Mouse (Mus musculus) kidney, postnatal 0 days (tissue): ENCODE data around the gene Ggps1. TPM values are rescaled to one million over a fixed set of nuclear protein-coding genes. Genes with fewer than 3 reads are reported as not detected.
"Not testable (repeated sequence)": the region's sequence is repeated elsewhere in the genome, so short reads cannot be mapped to it uniquely, and the experiment has no call there.

Experiments used
- ATAC-seq: fragments of 200-750 bp; cut with Nextera tagmentation; replicated peaks from 2 replicates; pipeline ENCODE4 v1.8.0; 2017; ENCODE audit warnings: low read depth, moderate number of reproducible peaks, moderate TSS enrichment, moderate library complexity; ENCODE audit not compliant: low FRiP score
- DNase-seq: peaks from one replicate; pipeline ENCODE4 v3.0.0-alpha.2; 2016; ENCODE audit warnings: low spot score
- H3K27ac ChIP-seq: fragments of 300-500 bp; sonication (generic); 2 replicates; pipeline ENCODE4 v1.5.1; 2014; ENCODE audit warnings: mild to moderate bottlenecking
- H3K27me3 ChIP-seq: fragments of 300-500 bp; sonication (generic); 2 replicates; pipeline ENCODE4 v1.6.1; 2014; ENCODE audit warnings: low read length, mixed read lengths; ENCODE audit not compliant: insufficient read depth
- H3K36me3 ChIP-seq: fragments of 300-500 bp; sonication (generic); 2 replicates; pipeline ENCODE4 v1.6.1; 2014; ENCODE audit warnings: low read length, mixed read lengths; ENCODE audit not compliant: insufficient read depth
- H3K4me1 ChIP-seq: fragments of 300-500 bp; sonication (generic); replicated peaks from 2 replicates; pipeline ENCODE4 v1.6.1; 2014; ENCODE audit warnings: antibody characterized with exemption, low read length, mixed read lengths; ENCODE audit not compliant: insufficient read depth
- H3K4me2 ChIP-seq: fragments of 300-500 bp; sonication (generic); 2 replicates; pipeline ENCODE4 v1.6.1; 2014; ENCODE audit warnings: mild to moderate bottlenecking, low read length, moderate library complexity, mixed read lengths
- H3K4me3 ChIP-seq: fragments of 300-500 bp; sonication (generic); replicated peaks from 2 replicates; pipeline ENCODE4 v1.5.1; 2014; ENCODE audit warnings: low read depth, low read length
- H3K9ac ChIP-seq: fragments of 300-500 bp; sonication (generic); 2 replicates; pipeline ENCODE4 v1.6.1; 2014; ENCODE audit warnings: low read depth, low read length
- H3K9me3 ChIP-seq: fragments of 300-500 bp; sonication (generic); replicated peaks from 2 replicates; pipeline ENCODE4 v1.6.1; 2016; ENCODE audit warnings: low read length, inconsistent platforms, mixed read lengths
- CTCF ChIP-seq: IDR thresholded peaks from 2 replicates; pipeline ENCODE4 v1.5.1; 2016; ENCODE audit warnings: antibody characterized with exemption, low read depth, mild to moderate bottlenecking, moderate library complexity
- WGBS: fragments of 180-500 bp; shearing (Covaris S2); extraction: QIAGEN DNeasy Blood & Tissue Kit; methylation state at CpG from one replicate; pipeline ENCODE4 v1.1.7; 2014; 5-methylcytosine and 5-hydroxymethylcytosine counted together
- polyA plus RNA-seq: library from polyadenylated mRNA; unstranded; fragments of >200 nt; fragmentation: Nextera tagmentation; extraction: Ambion mirVana; gene quantifications from 2 replicates; pipeline ENCODE4 v1.2.1, GENCODE M21; 2015

Gene Ggps1
- polyA plus RNA-seq, 1 experiment from 2014 or later, result 48.0 TPM

DNA sequence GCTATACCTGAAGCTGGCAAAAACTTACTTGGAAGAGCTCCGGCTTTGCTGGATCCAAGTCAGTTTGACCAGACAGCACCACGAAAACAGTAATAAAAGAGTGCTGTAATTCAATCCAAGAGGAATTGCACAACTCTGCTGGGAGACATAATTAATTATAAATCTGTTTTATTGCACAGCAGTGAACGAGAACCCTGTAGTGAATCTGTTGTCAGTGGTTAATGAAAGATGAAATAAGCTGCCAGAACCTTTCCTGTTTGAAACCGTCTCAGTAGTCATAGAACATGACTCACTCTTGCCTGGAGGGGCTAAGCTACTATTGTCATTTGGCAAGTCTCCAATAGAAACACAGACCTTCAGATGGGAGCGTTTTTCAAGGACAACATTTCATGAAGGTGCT is 23.1 kb downstream of the Ggps1 start:
- H3K9ac ChIP-seq, result peak overlapping the region; percentile 73
- peak overlapping the region; percentile 95 for H3K27ac ChIP-seq
- WGBS, result 5% methylated on average over 5 of the region's 5 CpGs
- H3K4me1 ChIP-seq, result 0 out of 2 replicates have a peak, but pooled peaks cover 4% of the 10 kb centered on the region
- H3K36me3 ChIP-seq, result no peaks in the 10 kb centered on the region
- DNase-seq, result peak; percentile 85
- peak overlapping the region; percentile 83 for H3K4me2 ChIP-seq
- peak; percentile 68 for ATAC-seq
- no peaks in the 10 kb centered on the region for H3K27me3 ChIP-seq
- TF ChIP-seq CTCF, result no peak
- H3K4me3 ChIP-seq, result peak overlapping the region; percentile 64
- H3K9me3 ChIP-seq, result no peaks in the 10 kb centered on the region

DNA sequence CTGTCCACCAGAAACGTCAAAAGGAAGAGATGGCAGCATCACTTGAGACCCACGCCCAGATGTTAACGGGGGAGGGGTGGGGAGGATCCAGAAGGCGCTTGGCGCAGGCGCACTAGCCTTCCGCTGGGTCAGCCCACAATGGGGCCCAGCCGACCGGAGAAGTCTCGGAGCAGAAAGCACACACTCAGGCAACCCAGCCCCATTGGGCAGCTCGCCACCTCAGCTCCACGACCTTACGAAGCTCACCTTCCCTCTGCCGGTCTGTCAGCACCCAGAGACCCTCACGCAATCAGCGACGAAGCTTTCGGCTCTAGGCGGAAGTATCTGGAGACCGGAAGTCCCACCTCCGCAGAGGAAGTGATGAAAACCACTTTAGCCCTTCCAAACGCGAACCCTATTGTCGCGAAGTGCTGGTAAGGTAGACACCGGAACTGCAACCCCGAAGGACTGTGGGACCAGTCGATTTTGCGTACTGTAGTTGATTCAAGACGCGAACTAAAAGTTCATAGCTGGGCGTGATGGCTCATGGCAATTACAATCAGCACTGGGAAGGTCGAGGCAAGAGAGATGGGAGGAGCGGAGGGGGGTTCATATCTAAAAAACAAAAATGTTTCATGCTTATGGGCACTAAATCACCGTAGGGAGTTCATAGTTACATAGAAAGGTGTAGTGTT is 23.9 kb downstream of the Ggps1 start, which contains the start of gene Tbce:
TSS of gene Tbce (minus strand) at position 347 of the 674 bp plus-strand sequence.
- TF ChIP-seq CTCF, result no peak; the same call in 1 of the 2 replicates
- H3K4me1 ChIP-seq, result 0 out of 2 replicates have a peak, but pooled peaks cover 4% of the 10 kb centered on the region
- peak within 1 kb of the TSS; percentile 95 for H3K27ac ChIP-seq
- ATAC-seq, result peak; percentile 94
- H3K27me3 ChIP-seq, result no peaks in the 10 kb centered on the region
- no peaks in the 10 kb centered on the region for H3K36me3 ChIP-seq
- under 1% methylated on average over 35 of the region's 35 CpGs for WGBS
- H3K9me3 ChIP-seq, result no peaks in the 10 kb centered on the region
- peak within 1 kb of the TSS; percentile 83 for H3K4me2 ChIP-seq
- DNase-seq, result peak; percentile 92
- peak within 1 kb of the TSS; percentile 73 for H3K9ac ChIP-seq
- peak within 1 kb of the TSS; percentile 64 for H3K4me3 ChIP-seq

DNA sequence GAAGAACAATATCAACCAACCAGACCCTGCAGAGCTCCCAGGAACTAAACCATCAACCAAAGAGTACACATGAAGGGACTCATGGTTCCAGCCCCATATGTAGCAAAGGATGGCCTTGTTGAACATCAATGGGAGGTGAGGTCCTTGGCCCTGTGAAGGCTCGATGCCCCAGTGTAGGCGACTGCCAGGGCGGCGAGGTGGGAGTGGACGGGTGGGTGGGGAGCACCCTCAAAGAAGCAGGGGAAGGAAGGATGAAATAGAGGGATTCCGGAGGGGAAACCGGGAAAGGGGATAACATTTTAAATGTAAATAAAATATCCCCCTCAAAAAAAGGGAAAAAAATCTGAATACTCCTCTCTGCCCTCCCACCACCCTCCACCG is 24.4 kb downstream of the Ggps1 start:
- 4% methylated on average over 8 of the region's 8 CpGs for WGBS
- no peak for TF ChIP-seq CTCF
- Histone ChIP-seq H3K4me1 (0 out of 2 replicates have a peak, but pooled peaks cover 4% of the 10 kb centered on the region), H3K9me3 (no peaks in the 10 kb centered on the region), H3K27ac (peak overlapping the region; percentile 95), H3K9ac (peak overlapping the region; percentile 73), H3K4me2 (peak overlapping the region; percentile 83), H3K27me3 (no peaks in the 10 kb centered on the region), H3K4me3 (peak overlapping the region; percentile 64), H3K36me3 (no peaks in the 10 kb centered on the region)
- ATAC-seq (peak; percentile 18; the same call in 1 of the 2 replicates), DNase-seq (no peak)

DNA sequence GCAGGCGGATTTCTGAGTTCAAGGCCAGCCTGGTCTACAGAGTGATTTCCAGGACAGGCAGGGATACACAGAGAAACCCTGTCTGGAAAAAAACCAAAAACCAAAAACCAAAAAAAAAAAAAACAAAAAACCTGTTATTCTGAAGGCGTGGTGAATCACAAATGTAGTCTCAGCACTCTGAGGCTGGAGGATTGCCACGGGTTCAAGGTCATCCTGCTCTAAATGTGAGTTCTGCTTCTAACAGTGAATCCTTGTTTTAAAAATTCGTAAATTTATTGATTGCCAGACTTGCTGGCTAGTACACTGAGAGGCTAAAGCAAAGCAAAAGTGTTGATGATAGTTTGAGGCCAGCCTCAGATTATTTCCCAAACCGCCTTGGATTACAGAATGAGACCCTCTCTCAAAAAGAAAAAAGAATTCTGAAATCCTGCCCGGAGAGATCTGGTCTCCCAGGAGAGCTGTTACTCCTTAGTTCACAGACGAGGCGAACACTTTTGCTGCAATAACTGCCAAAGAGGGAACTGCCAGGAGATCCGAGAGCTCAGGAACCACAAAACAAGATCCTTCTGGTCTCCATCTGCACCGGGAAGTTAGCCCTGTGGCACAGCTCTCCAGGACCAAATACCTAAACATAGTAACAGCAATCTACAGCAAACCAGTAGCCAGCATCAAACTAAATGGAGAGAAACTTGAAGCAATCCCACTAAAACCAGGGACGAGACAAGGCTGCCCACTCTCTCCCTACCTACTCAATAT is 27.2 kb downstream of the Ggps1 start:
- Histone ChIP-seq H3K27ac (no peak overlapping the region), H3K9me3 (no peaks in the 10 kb centered on the region), H3K27me3 (no peaks in the 10 kb centered on the region), H3K9ac (no peak overlapping the region), H3K4me3 (no peak overlapping the region), H3K4me1 (0 out of 2 replicates have a peak, but pooled peaks cover 4% of the 10 kb centered on the region), H3K4me2 (no peak overlapping the region), H3K36me3 (no peaks in the 10 kb centered on the region)
- no peak for TF ChIP-seq CTCF
- DNase-seq, result no peak
- ATAC-seq, result no peak
- WGBS, result 86% methylated on average over 11 of the region's 11 CpGs

- ATAC-seq, H3K4me3 ChIP-seq, H3K4me2 ChIP-seq, H3K4me1 ChIP-seq, H3K27me3 ChIP-seq, H3K36me3 ChIP-seq, DNase-seq, H3K9ac ChIP-seq, H3K9me3 ChIP-seq, H3K27ac ChIP-seq: not testable (repeated sequence)
- WGBS, result 89% methylated on average over 3 of the region's 3 CpGs
- TF ChIP-seq CTCF, result 0 out of 2 replicates have a peak, but pooled peaks have one; percentile 5
Observed at GRCm38 (mm10) chr13:14035352-14035751, 27.9 kb downstream of the Ggps1 start.

DNA sequence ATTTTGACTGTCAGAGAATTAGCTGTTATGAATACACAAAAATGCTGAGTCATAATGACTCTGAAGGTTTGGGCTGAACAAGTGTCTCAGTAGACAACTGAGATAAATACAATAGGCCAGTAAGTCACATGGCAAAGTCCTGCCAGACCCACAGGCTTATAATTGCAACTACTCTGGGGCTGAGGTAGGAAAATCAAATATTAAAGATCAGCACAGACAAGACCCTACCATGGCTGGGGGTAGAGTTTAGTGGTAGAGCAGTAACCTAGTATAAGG is 29.3 kb downstream of the Ggps1 start:
- no peak overlapping the region for H3K9ac ChIP-seq
- H3K36me3 ChIP-seq, result no peaks in the 10 kb centered on the region
- H3K4me1 ChIP-seq, result no peaks in the 10 kb centered on the region
- ATAC-seq, result no peak
- no peaks in the 10 kb centered on the region for H3K27me3 ChIP-seq
- TF ChIP-seq CTCF, result no peak
- DNase-seq, result no peak
- no peak overlapping the region for H3K4me2 ChIP-seq
- H3K4me3 ChIP-seq, result no peak overlapping the region
- H3K9me3 ChIP-seq, result no peaks in the 10 kb centered on the region
- H3K27ac ChIP-seq, result no peak overlapping the region
